Mouse (Mus musculus): ENCODE measurements around the gene Pogk. TPM values are rescaled to one million over a fixed set of nuclear protein-coding genes. Genes with fewer than 3 reads are reported as not detected.

The Pogk gene
- polyA plus RNA-seq, 1 experiment from 2014 or later, result 10.4 TPM

GRCm38 (mm10) chr1:166342539-166342938 lies 67.1 kb downstream of the Pogk start:
- H3K27me3 ChIP-seq (ENCODE audit: control insufficient read depth, insufficient read depth, low read depth, low read length), result no peaks in the 10 kb centered on the region
- no peaks in the 10 kb centered on the region for H3K36me3 ChIP-seq (ENCODE audit: control insufficient read depth, insufficient read depth, low read length)
- no peaks in the 10 kb centered on the region for H3K9me3 ChIP-seq (ENCODE audit: control insufficient read depth, low read length)
- no peak overlapping the region for H3K9ac ChIP-seq (ENCODE audit: low read length)
- ATAC-seq (ENCODE audit: low read depth), result no peak
- no peaks in the 10 kb centered on the region for H3K4me1 ChIP-seq (replicated peaks; ENCODE audit: control insufficient read depth, insufficient read depth, low read length)
- no peak overlapping the region for H3K4me2 ChIP-seq (ENCODE audit: low read depth, low read length)
- H3K27ac ChIP-seq (ENCODE audit: low read length), result no peak overlapping the region
- 79% methylated on average over 1 of the region's 1 CpGs for WGBS
- H3K4me3 ChIP-seq (ENCODE audit: low read length), result no peak overlapping the region

- Histone ChIP-seq H3K36me3 (ENCODE audit: control insufficient read depth, insufficient read depth, low read length) (no peaks in the 10 kb centered on the region), H3K9me3 (ENCODE audit: control insufficient read depth, low read length) (no peaks in the 10 kb centered on the region), H3K4me1 (replicated peaks; ENCODE audit: control insufficient read depth, insufficient read depth, low read length) (no peaks in the 10 kb centered on the region), H3K27me3 (ENCODE audit: control insufficient read depth, insufficient read depth, low read depth, low read length) (no peaks in the 10 kb centered on the region), H3K27ac (ENCODE audit: low read length) (no peak overlapping the region), H3K4me3 (ENCODE audit: low read length) (no peak overlapping the region), H3K4me2 (ENCODE audit: low read depth, low read length) (no peak overlapping the region), H3K9ac (ENCODE audit: low read length) (no peak overlapping the region)
- WGBS, result 63% methylated on average over 2 of the region's 2 CpGs
- no peak for ATAC-seq (ENCODE audit: low read depth)
Measured at GRCm38 (mm10) chr1:166342060-166342459, 67.6 kb downstream of the Pogk start.

GRCm38 (mm10) chr1:166339110-166339509 lies 70.6 kb downstream of the Pogk start:
- Histone ChIP-seq H3K9me3 (ENCODE audit: control insufficient read depth, low read length) (no peaks in the 10 kb centered on the region), H3K4me2 (ENCODE audit: low read depth, low read length) (no peak overlapping the region)
- ATAC-seq (ENCODE audit: low read depth), result no peak

More at GRCm38 (mm10) chr1:166339110-166339509, 70.6 kb downstream of the Pogk start:
- WGBS, result 72% methylated on average over 6 of the region's 6 CpGs
- Histone ChIP-seq H3K27me3 (ENCODE audit: control insufficient read depth, insufficient read depth, low read depth, low read length) (no peaks in the 10 kb centered on the region), H3K27ac (ENCODE audit: low read length) (no peak overlapping the region), H3K4me1 (replicated peaks; ENCODE audit: control insufficient read depth, insufficient read depth, low read length) (no peaks in the 10 kb centered on the region), H3K4me3 (ENCODE audit: low read length) (no peak overlapping the region), H3K9ac (ENCODE audit: low read length) (no peak overlapping the region), H3K36me3 (ENCODE audit: control insufficient read depth, insufficient read depth, low read length) (no peaks in the 10 kb centered on the region)

Other genes with a start within 250 kb of the Pogk start
- gene Mael, start 171.1 kb downstream of the Pogk start, polyA plus RNA-seq (2015; fragmentation: Nextera tagmentation; extraction: Ambion mirVana), result not detected in 2 replicates
- 0.98 and 1.1 TPM in 2 replicates for gene Ildr2, start 155.7 kb downstream of the Pogk start, polyA plus RNA-seq (2015; fragmentation: Nextera tagmentation; extraction: Ambion mirVana)
- gene Tada1, start 30.8 kb downstream of the Pogk start, polyA plus RNA-seq (2015; fragmentation: Nextera tagmentation; extraction: Ambion mirVana), result 57.1 and 61.4 TPM in 2 replicates
- gene Gm4846, start 87.7 kb upstream of the Pogk start, polyA plus RNA-seq (2015; fragmentation: Nextera tagmentation; extraction: Ambion mirVana), result not detected in 2 replicates
- not detected in 2 replicates for gene Gm4847, start 237.8 kb upstream of the Pogk start, polyA plus RNA-seq (2015; fragmentation: Nextera tagmentation; extraction: Ambion mirVana)